Mouse (Mus musculus) central nervous system, embryonic 18 days (tissue): Measurements from ENCODE around the gene Kdm2a. TPM values are rescaled to one million over a fixed set of nuclear protein-coding genes. Genes with fewer than 3 reads are reported as not detected.

ENCODE experiments used
- polyA plus RNA-seq: library from polyadenylated mRNA; depleted of rRNA; stranded (reverse); fragments of >200 nt; gene quantifications from 2 replicates; pipeline ENCODE4 v1.2.3, GENCODE M21; 2012; rRNA removed

Kdm2a gene
- polyA plus RNA-seq: 66.0 and 69.0 TPM in 2 replicates

GRCm38 (mm10) chr19:4397798-4398629 lies at the start of gene Kdm2a:
TSS of gene Kdm2a (minus strand) at chr19:4398285.

DNA sequence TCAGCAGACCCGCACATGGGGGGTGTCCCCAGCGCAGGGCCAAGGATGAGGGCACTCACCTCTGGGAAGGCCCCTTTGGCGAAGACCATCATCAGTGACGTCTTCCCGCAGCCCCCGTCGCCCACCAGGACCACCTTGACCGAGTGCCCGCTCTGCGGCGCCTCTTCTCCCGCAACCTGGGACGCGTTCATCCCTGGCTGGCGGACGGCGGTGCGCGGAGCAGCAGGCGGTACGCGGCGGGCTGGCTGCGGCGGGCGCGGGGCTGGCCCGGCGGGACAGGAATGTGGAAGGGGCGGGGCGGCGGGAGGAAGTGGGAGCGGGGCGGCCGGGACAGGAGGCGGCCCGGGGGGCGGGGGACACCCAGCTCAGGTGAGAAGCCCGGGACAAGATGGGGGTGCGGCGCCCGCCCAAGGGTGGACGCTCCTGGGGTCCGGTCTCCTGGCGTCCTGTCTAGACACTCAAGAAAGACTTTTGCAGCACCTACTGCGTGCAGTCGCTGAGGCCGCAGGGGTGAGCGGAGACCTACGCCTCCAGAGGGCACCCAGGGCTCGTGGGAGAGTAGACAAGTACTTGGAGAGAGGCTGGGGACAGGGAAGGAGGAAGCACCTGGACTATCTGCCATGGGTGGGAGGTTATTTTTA lies 41.2 kb upstream of the Kdm2a start, which contains the start of gene Rhod:
Rhod (minus strand) TSS at position 272 of the 641 bp plus-strand sequence.

DNA sequence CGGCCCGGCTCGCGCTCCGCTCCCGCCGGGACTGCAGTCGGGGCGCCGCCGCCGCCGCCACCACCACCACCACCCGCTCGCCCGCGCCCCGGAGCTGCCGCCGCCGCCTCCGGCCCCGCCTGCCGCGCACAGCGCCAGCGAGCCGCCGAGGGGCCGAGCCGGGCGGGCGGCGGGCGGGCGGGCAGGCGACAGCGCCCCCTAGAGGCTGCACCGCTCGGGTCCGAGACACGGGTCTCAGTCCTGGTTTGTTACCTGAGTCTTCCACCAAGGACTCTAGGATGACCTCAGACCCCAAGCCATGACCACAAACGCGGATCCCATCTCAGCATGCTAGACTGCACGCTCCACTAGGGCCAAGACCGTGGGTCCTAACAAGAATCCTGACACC lies 91.9 kb downstream of the Kdm2a start, which contains the start of gene Grk2:
Grk2 (minus strand) TSS at position 33 of the 388 bp plus-strand sequence.

GRCm38 (mm10) chr19:4282898-4283553 lies 115.1 kb downstream of the Kdm2a start, which contains the start of gene Ankrd13d:
TSS of gene Ankrd13d (minus strand) at chr19:4283137.

GRCm38 (mm10) chr19:4268566-4269361 lies 129.3 kb downstream of the Kdm2a start, which contains the start of gene Ssh3:
TSS of gene Ssh3 (minus strand) at chr19:4269180.

Other genes with a start within 250 kb of the Kdm2a start
- gene Coro1b, start 249.7 kb downstream of the Kdm2a start, polyA plus RNA-seq: 261 and 276 TPM in 2 replicates
- 1.1 and 1.3 TPM in 2 replicates for gene Ptprcap, start 244.7 kb downstream of the Kdm2a start, polyA plus RNA-seq
- 60.8 and 68.3 TPM in 2 replicates for gene Rps6kb2, start 234.9 kb downstream of the Kdm2a start, polyA plus RNA-seq
- 4.6 and 4.9 TPM in 2 replicates for gene Carns1, start 222.8 kb downstream of the Kdm2a start, polyA plus RNA-seq
- gene Tbc1d10c, start 207.0 kb downstream of the Kdm2a start, polyA plus RNA-seq: 1.7 and 2.6 TPM in 2 replicates
- 380 and 382 TPM in 2 replicates for gene Ppp1ca, start 206.2 kb downstream of the Kdm2a start, polyA plus RNA-seq
- 30.2 and 30.5 TPM in 2 replicates for gene Rad9a, start 196.6 kb downstream of the Kdm2a start, polyA plus RNA-seq
- gene Clcf1, start 184.0 kb downstream of the Kdm2a start, polyA plus RNA-seq: 3.0 and 3.1 TPM in 2 replicates
- not detected in 2 replicates for gene AC109138.7, start 183.9 kb downstream of the Kdm2a start, polyA plus RNA-seq
- gene Pold4, start 166.4 kb downstream of the Kdm2a start, polyA plus RNA-seq: 29.7 and 31.3 TPM in 2 replicates
- gene Ssh3, start 129.1 kb downstream of the Kdm2a start, polyA plus RNA-seq: 75.1 and 87.8 TPM in 2 replicates
- 85.6 and 86.4 TPM in 2 replicates for gene Ankrd13d, start 115.1 kb downstream of the Kdm2a start, polyA plus RNA-seq
- gene Grk2, start 92.1 kb downstream of the Kdm2a start, polyA plus RNA-seq: 118 and 127 TPM in 2 replicates
- gene Rhod, start 41.1 kb upstream of the Kdm2a start, polyA plus RNA-seq: 2.9 and 3.9 TPM in 2 replicates
- 3.8 and 4.3 TPM in 2 replicates for gene Syt12, start 79.2 kb upstream of the Kdm2a start, polyA plus RNA-seq
- 0.11 TPM in 1 of 2 replicates, not detected in the other for gene 2010003K11Rik, start 100.3 kb upstream of the Kdm2a start, polyA plus RNA-seq
- gene Pcx, start 112.2 kb upstream of the Kdm2a start, polyA plus RNA-seq: 16.8 and 17.9 TPM in 2 replicates
- 70.1 and 75.0 TPM in 2 replicates for gene Lrfn4, start 217.4 kb upstream of the Kdm2a start, polyA plus RNA-seq
- gene Rce1, start 227.4 kb upstream of the Kdm2a start, polyA plus RNA-seq: 62.2 and 64.2 TPM in 2 replicates